Mouse (Mus musculus) ES-CJ7 (cell line): ENCODE results near the gene Cisd3.
"Not testable (repeated sequence)": the region's sequence is repeated elsewhere in the genome, so short reads cannot be mapped to it uniquely, and the experiment has no call there.

Experiments used
- DNase-seq: peaks from one replicate; pipeline ENCODE4 v3.0.0; 2011; ENCODE audit warnings: low read depth, low spot score

The Cisd3 gene

DNA sequence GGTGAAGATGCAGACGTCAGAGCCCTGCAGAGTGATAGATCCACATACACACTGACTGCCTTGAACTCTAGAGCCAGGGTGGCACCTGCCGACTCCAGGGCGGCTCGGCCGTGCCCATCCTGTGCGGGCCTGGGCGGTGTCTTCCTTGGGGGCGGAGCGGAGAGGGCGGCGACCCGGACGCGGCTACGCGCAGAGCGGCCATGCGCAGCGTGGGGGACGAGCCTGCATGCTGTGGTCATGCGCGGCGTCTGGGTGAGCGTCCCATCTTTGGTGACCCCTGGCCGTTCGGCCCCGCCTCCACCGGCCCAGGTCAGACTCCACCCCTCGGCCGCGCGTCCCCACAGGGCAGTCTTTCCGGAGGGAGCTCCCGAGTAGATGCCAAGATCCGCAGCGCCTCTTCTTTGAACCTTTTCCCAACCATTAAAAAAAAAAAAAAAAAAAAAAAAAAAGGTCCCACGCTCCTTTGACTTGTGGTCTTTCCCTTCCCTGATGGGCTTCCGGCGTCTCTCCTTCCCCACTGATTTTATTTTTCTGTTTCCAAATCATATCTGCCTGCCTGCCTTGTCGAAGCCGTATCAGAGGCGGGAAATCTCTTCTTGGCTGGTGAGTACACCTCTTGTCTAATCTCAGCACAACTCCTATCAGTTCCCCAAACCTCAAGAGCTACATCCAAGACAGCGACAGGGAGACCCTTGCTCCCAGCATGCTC is at the start of gene Cisd3:
Gene Cisd3 (plus strand): TSS at position 214 of the 709 bp plus-strand sequence.
- DNase-seq, result peak; percentile 86

GRCm38 (mm10) chr11:97641668-97642067 is 44.0 kb upstream of the Cisd3 start:
- DNase-seq, result no peak

DNA sequence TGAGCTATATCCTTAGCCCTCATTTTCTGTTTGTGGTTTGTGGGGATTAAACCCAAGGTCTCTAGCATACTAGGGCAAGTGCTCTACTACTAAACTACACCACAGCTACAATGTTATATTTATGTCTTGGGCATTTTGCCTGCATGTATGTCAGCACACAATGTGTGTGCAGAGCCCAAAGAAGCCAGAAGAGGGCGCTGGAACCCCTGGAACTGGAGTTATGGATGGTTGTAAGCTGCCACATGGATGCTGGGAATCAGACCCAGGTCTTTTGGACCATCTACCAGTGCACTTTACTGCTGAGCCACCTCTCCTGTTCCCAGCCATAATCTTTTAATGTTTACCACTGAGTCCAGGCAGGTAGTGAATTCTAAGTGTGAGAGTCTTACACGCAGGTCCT is 42.9 kb upstream of the Cisd3 start:
- DNase-seq, result no peak

GRCm38 (mm10) chr11:97643380-97644055 is 42.1 kb upstream of the Cisd3 start:
- DNase-seq, result no peak

DNA sequence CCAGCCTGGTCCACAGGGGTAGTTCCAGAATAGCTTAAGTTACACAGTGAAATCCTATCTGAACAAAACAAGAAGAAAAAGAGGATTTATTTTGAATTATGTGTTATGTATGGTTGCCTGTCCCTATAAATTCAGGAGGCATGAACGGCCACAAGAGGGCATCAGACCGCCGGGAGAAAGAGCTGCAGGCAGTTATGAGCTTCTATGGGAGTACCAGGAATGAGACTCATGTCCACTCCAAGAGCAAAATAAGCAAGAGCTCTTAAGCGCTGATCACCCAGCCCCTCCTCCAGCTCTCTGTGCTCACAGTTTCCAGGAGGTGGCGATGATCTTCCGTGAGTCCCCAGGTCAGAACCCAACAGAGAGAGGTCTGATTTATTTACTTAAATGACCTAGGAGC is 40.8 kb upstream of the Cisd3 start:
- peak; percentile 97 for DNase-seq

DNA sequence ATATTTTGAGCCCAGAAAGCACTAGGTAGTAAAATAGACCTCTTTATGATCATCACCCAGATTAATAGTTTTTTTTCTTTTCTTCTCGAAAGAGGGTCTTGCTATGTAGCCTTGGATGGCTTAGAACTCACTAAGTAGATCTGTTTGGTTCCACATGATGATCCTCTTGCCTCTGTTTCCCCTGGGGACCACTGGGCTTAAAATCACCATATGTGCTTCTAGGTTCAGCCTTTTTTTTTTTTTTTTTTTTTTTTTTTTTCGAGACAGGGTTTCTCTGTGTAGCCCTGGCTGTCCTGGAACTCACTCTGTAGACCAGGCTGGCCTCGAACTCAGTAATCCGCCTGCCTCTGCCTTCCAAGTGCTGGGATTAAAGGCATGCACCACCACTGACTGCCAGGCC is 37.1 kb upstream of the Cisd3 start:
- DNase-seq, result not testable (repeated sequence)

GRCm38 (mm10) chr11:97650341-97650740 is 35.3 kb upstream of the Cisd3 start:
- no peak for DNase-seq

GRCm38 (mm10) chr11:97653376-97653775 is 32.2 kb upstream of the Cisd3 start:
- DNase-seq, result peak; percentile 81

DNA sequence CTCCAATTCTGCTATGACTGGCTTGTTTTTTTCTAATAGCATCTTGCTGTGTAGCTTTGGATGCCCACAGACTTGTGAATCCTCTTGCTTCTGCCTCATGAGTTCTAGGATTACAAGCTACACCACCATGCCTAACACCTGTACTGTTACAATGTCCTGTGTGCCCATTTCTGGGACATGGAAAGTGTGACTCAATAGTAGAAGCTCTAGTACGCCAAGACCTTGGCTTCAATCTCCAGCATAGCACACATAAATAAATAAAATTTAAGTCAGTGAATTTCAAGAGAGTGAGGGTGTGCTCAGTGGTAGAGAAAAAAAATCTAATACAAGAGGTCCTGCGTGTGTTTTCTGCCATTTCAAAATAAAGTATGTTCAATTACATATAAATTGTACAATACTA is 31.4 kb upstream of the Cisd3 start:
- DNase-seq, result no peak

- DNase-seq, result peak; percentile 92
Measured at GRCm38 (mm10) chr11:97656269-97656971, 29.2 kb upstream of the Cisd3 start.

DNA sequence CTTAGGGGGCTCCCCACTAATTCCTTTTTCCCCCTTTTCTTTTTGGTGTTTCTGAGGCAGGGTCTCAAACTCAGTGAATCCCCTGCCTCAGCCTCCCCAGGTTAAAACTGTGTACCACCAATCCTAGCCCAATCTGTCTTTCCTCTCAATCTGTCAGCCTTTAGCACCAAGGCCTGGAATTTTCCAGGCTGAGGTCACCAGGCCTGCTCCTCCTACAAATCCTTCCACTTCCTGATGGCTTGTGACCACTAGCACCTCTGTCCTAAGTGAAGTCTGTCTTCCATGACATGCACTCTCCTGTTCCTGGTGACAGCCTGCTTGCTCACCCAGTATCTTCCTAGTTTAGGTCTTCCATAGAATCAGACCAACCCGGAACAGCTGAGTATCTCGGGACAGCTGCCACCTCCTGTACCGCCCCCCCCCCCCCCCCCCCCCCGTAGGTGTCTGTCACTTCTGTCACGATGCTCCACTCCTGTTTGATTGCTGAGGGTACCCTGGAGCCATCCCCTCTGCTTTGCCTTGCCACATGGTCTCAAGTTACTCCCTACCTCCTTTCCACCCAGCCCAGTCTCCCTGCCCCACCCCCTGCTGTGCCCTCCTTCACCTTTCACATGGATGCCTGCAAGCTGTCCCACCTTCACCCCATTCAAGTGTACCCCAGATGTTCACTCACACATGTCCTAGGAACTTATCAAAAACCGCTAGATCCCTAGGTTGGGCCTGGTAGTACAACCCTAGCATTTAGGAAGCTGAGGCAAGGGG is 28.3 kb upstream of the Cisd3 start:
- peak; percentile 82 for DNase-seq

- DNase-seq, result not testable (repeated sequence)
Measured at GRCm38 (mm10) chr11:97657967-97658366, 27.7 kb upstream of the Cisd3 start.

GRCm38 (mm10) chr11:97658751-97659266 is 26.8 kb upstream of the Cisd3 start:
- DNase-seq, result peak; percentile 78

DNA sequence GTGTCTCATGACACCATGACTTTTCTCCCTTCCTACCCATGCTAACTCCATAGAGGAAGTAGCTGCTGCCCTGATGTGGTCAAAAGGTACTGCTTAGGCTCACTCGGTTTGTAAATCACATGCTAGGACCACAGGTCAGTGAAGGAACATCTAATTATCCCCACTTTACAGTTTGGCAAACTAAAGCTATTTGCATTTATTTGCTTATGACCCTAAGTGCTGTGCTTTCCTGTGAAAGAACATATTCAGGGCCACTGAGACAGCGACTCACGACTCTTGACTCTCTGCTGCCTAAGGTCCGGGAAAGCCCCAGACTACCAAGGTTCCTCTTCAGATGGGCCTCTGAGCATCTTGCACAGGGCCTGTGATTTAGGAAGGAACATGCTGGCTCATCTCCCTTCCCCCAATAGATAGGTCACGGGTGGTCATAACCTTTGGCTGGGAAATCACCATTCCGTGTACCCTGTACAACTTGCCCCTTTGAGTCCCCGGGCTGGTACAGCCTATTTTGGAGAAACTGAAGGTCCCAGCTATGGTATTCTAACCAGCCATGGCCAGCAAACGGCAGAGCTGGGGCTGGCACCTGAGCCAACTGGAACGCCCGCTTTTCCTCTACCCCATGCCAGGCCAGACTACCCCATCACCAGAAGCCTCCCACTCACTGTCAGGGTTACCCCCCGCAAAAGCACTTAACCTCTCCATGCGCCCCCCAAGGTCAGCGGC is 26.2 kb upstream of the Cisd3 start:
- DNase-seq, result peak; percentile 54

GRCm38 (mm10) chr11:97659990-97660714 is 25.5 kb upstream of the Cisd3 start:
- DNase-seq, result peak; percentile 83

DNA sequence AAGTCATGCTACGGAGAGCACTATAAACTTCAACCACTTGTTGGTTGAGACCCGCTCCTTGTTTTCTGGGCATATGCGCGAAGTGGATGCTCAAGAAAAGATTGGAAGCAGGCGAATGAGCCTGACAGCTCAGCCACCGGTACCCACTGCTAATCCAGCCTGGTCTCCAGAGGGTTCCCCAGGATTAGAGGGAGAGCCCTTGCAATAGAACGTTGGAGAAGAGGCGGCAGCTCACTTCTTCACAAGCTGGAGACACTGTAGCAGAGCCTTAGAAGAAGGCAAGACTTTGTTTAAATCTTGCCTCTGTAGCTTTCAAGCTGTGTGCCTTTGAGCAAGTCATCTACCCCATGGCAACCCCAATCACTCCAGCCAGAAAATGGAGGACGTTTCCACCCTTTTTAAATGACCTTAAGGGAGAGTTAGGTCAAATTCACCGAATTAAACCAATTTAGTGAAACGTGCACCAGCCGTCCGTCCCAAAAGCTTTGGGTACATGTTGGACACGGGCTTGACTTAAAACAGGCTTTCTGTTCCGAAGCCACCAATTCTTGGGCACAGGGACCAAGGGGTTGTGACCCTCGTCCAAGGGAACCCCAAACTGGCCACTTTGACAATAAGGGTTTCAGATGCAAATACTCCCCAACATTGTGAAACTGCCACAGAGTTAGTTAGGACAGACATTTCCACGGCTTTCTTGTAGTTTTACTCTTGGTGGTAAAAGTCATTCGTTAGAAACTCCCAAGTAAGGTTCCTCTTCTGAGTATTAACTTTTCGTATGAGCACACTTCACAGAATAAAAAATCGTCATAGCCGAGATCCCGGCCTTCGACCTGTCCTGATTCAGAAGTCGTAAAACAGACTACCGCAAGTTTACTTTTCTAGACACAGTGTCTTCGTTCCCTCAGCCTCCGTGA is 24.6 kb upstream of the Cisd3 start:
- no peak for DNase-seq

GRCm38 (mm10) chr11:97661648-97662133 is 23.9 kb upstream of the Cisd3 start:
- DNase-seq, result peak; percentile 99

DNA sequence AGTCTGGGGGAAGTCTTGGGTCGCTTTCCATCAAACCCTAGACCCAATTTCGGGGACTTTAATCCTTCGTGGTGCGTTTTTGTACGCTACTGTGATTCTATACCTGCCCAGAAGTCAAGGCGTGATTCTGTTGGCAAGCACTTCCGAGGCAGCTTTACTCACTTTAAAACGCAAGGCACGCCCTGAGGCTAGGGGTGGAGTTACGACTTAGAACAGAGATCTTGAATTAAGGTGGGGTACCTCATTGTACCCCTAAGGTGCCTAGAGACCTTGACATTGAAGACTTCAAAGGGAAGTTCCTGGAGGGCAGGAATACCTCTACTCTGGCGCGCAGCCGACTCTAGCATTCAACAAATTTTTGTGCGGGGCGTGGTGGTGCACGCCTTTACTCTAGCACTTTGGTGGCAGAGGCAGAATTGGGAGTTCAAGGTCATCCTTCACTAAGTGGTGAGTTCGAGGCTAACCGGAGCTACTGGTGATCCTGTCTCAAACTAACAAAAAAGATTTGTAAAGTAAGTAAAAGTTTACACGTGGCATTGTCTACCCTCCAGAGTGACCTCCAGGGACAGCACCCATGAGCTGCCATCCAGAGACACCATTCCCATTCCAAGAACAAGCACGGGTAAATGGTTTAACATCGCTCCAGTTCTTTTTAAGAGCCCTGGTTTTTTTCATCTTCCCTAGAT is 23.3 kb upstream of the Cisd3 start:
- peak; percentile 100 for DNase-seq
